17 mouse cellular contexts compared by ENCODE assay signal in the genomic region with DNA sequence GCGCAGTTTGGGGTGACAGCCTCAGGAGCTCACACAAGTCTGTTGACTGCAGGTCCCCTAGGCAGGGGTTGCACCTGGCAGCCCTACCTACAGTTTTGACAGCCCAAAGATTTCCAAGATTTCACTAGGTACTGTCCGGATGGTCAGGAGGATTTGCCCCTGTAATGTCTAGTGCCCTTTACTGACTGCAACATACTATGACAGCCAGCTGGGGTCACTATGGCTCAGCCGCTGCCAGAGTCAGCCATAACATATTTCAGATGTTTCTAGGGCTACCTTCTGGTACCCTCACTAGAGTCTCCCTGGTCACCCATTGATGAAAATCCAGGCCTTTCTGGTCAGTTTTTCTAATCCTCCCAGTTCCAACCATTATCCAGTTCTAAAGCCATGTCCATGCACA. TPM values are rescaled to one million over a fixed set of nuclear protein-coding genes. Genes with fewer than 3 reads are reported as not detected.
DNase-seq lines count a peak whose midpoint lies in the region; ATAC-seq and TF ChIP-seq lines count a peak whose summit lies in the region.
"Had no signal": no experiment of that assay in that cellular context is flagged by ENCODE, and none has a peak within 500 bp of the region (broad histone marks: within the 10 kb centered on the region; RNA-seq: fewer than 3 reads in every experiment).

No protein-coding gene starts in this region.

- H3K27me3 ChIP-seq in heart, postnatal 0 days (ENCODE audit: control insufficient read depth, insufficient read depth, low read length), result no peaks in the 10 kb centered on the region
- H3K27me3 ChIP-seq in stomach, postnatal 0 days (ENCODE audit: control insufficient read depth, insufficient read depth, low read length), result no peaks in the 10 kb centered on the region
- H3K27me3 ChIP-seq in forebrain, embryonic 12.5 days, result peaks cover 2% of the 10 kb centered on the region; the same call in 1 of the 2 replicates
- no peaks in the 10 kb centered on the region for H3K27me3 ChIP-seq in kidney, embryonic 15.5 days
- H3K27me3 ChIP-seq: limb, embryonic 12.5 days; stomach, embryonic 15.5 days had no signal

- H3K27ac ChIP-seq in heart, postnatal 0 days (ENCODE audit: low read depth), result no peak overlapping the region
- H3K27ac ChIP-seq in stomach, postnatal 0 days (replicated peaks), result no peak overlapping the region
- no peak overlapping the region for H3K27ac ChIP-seq in forebrain, embryonic 12.5 days
- H3K27ac ChIP-seq in kidney, embryonic 15.5 days, result no peak overlapping the region
- H3K27ac ChIP-seq: limb, embryonic 12.5 days; stomach, embryonic 15.5 days had no signal

- TF ChIP-seq POLR2A in brain, embryonic 14.5 days (IDR thresholded peaks at IDR 0.05; ENCODE audit: borderline replicate concordance, extremely low read depth, insufficient read depth, insufficient read length, poor library complexity, severe bottlenecking), result no peak

- H3K4me1 ChIP-seq in heart, postnatal 0 days (ENCODE audit: control insufficient read depth, insufficient read depth), result no peaks in the 10 kb centered on the region
- no peaks in the 10 kb centered on the region for H3K4me1 ChIP-seq in stomach, postnatal 0 days (replicated peaks; ENCODE audit: control insufficient read depth, insufficient read depth)
- no peaks in the 10 kb centered on the region for H3K4me1 ChIP-seq in forebrain, embryonic 12.5 days
- H3K4me1 ChIP-seq in kidney, embryonic 15.5 days, result no peaks in the 10 kb centered on the region
- H3K4me1 ChIP-seq: stomach, embryonic 15.5 days had no signal

- DNase-seq in heart, postnatal 0 days (ENCODE audit: low spot score), result peak; percentile 12
- no peak for DNase-seq in heart, adult 18-20 months
- DNase-seq in lung, postnatal 25 days (ENCODE audit: low spot score), result peak; percentile 3
- DNase-seq in lung, adult 18-20 months, result no peak
- no peak for DNase-seq in brain, embryonic 14.5 days (ENCODE audit: low read depth)
- no peak for DNase-seq in stomach, postnatal 0 days (ENCODE audit: low spot score)
- DNase-seq: cerebellum, postnatal 25 days; gastrocnemius, postnatal 25 days; right cerebral cortex, adult 18-20 months had no signal

- no peak overlapping the region for H3K9ac ChIP-seq in heart, postnatal 0 days (replicated peaks; ENCODE audit: low read depth, low read length)
- no peak overlapping the region for H3K9ac ChIP-seq in stomach, postnatal 0 days (ENCODE audit: low read length)
- no peak overlapping the region for H3K9ac ChIP-seq in forebrain, embryonic 12.5 days
- no peak overlapping the region for H3K9ac ChIP-seq in kidney, embryonic 15.5 days
- H3K9ac ChIP-seq: limb, embryonic 12.5 days; stomach, embryonic 15.5 days had no signal

- whole genome bisulfite sequencing in heart, postnatal 0 days, result 53% methylated on average over 3 of the region's 3 CpGs
- WGBS in stomach, postnatal 0 days, result 63% methylated on average over 3 of the region's 3 CpGs
- WGBS in forebrain, embryonic 12.5 days, result 66% methylated on average over 3 of the region's 3 CpGs
- WGBS in kidney, embryonic 15.5 days, result 60% methylated on average over 3 of the region's 3 CpGs

- peaks cover 9% of the 10 kb centered on the region for H3K36me3 ChIP-seq in heart, postnatal 0 days (replicated peaks; ENCODE audit: control insufficient read depth, insufficient read depth, low read length)
- H3K36me3 ChIP-seq in stomach, postnatal 0 days (ENCODE audit: control insufficient read depth, insufficient read depth, low read length), result peaks cover 5% of the 10 kb centered on the region; the same call in 1 of the 2 replicates
- peaks cover 13% of the 10 kb centered on the region for H3K36me3 ChIP-seq in forebrain, embryonic 12.5 days (replicated peaks)
- peaks cover 14% of the 10 kb centered on the region for H3K36me3 ChIP-seq in kidney, embryonic 15.5 days

- no peaks in the 10 kb centered on the region for H3K9me3 ChIP-seq in heart, postnatal 0 days (replicated peaks; ENCODE audit: control insufficient read depth, low read length)
- H3K9me3 ChIP-seq in stomach, postnatal 0 days (ENCODE audit: control insufficient read depth, low read length), result no peaks in the 10 kb centered on the region
- H3K9me3 ChIP-seq in forebrain, embryonic 12.5 days, result no peaks in the 10 kb centered on the region
- H3K9me3 ChIP-seq in kidney, embryonic 15.5 days (replicated peaks), result no peaks in the 10 kb centered on the region
- H3K9me3 ChIP-seq: limb, embryonic 12.5 days; megakaryocyte, embryonic 14.5 days; stomach, embryonic 15.5 days had no signal

- TF ChIP-seq EP300 in heart, postnatal 0 days (IDR thresholded peaks at IDR 0.05; ENCODE audit: low read depth), result no peak
- no peak for TF ChIP-seq EP300 in stomach, postnatal 0 days (optimal IDR thresholded peaks at IDR 0.05)

- H3K4me2 ChIP-seq in heart, postnatal 0 days (ENCODE audit: low read depth, low read length), result no peak overlapping the region
- no peak overlapping the region for H3K4me2 ChIP-seq in stomach, postnatal 0 days (replicated peaks; ENCODE audit: low read depth)
- H3K4me2 ChIP-seq in forebrain, embryonic 12.5 days, result no peak overlapping the region
- H3K4me2 ChIP-seq in kidney, embryonic 15.5 days, result no peak overlapping the region
- H3K4me2 ChIP-seq: limb, embryonic 12.5 days; stomach, embryonic 15.5 days had no signal

- TF ChIP-seq CTCF in heart, postnatal 0 days (IDR thresholded peaks at IDR 0.05; ENCODE audit: low read depth), result peak; percentile 52
- peak; percentile 21; the same call in 1 of the 2 replicates for TF ChIP-seq CTCF in brain, embryonic 14.5 days (IDR thresholded peaks at IDR 0.05; ENCODE audit: borderline replicate concordance, extremely low read depth, insufficient read depth, insufficient read length)
- TF ChIP-seq CTCF in stomach, postnatal 0 days (IDR thresholded peaks at IDR 0.05; ENCODE audit: low read depth), result peak; percentile 55

- ATAC-seq in heart, postnatal 0 days (ENCODE audit: insufficient read depth, low read depth), result no peak
- no peak for ATAC-seq in stomach, postnatal 0 days (ENCODE audit: low FRiP score, low TSS enrichment)
- no peak for ATAC-seq in forebrain, embryonic 12.5 days (ENCODE audit: low FRiP score)
- no peak for ATAC-seq in kidney, embryonic 15.5 days (replicated peaks; ENCODE audit: low FRiP score)

- no peak overlapping the region for H3K4me3 ChIP-seq in heart, postnatal 0 days (ENCODE audit: low read depth, low read length)
- H3K4me3 ChIP-seq in stomach, postnatal 0 days (ENCODE audit: low read depth, low read length), result no peak overlapping the region
- no peak overlapping the region for H3K4me3 ChIP-seq in forebrain, embryonic 12.5 days (replicated peaks)
- H3K4me3 ChIP-seq in kidney, embryonic 15.5 days (replicated peaks), result no peak overlapping the region
- H3K4me3 ChIP-seq: limb, embryonic 12.5 days; megakaryocyte, embryonic 14.5 days; stomach, embryonic 15.5 days had no signal

RNA-seq across cellular contexts. Expression of a gene that starts 8.4 kb away (rescaled TPM):
- total RNA-seq in heart, postnatal 0 days (2014; rRNA removed; ENCODE audit: low replicate concordance), result 1.6 and 9.0 TPM in 2 replicates
- polyA plus RNA-seq in heart, postnatal 0 days (2015; fragmentation: Nextera tagmentation; extraction: Ambion mirVana), result 2.4 and 4.0 TPM in 2 replicates
- 1 to 10 TPM; 1.1 to 2.3 TPM for total RNA-seq in heart, adult 18-20 months (2021)
- 1.9 and 3.6 TPM in 2 replicates for polyA plus RNA-seq in brain, embryonic 14.5 days (2012; rRNA removed)
- 2.8 and 3.8 TPM in 2 replicates for polyA plus RNA-seq in stomach, postnatal 0 days (2015; fragmentation: Nextera tagmentation; extraction: Ambion mirVana)
- 4.7 and 5.4 TPM in 2 replicates for polyA plus RNA-seq in forebrain, embryonic 12.5 days (2016; fragmentation: Nextera tagmentation; extraction: Ambion mirVana)
- 6.3 and 7.8 TPM in 2 replicates for polyA plus RNA-seq in kidney, embryonic 15.5 days (2015; fragmentation: Nextera tagmentation; extraction: Ambion mirVana)

RNA-seq across cellular contexts. Expression of a gene that starts 9.4 kb away (rescaled TPM):
- total RNA-seq in heart, postnatal 0 days (2014; rRNA removed; ENCODE audit: low replicate concordance), result 115 and 141 TPM in 2 replicates
- polyA plus RNA-seq in heart, postnatal 0 days (2015; fragmentation: Nextera tagmentation; extraction: Ambion mirVana), result 70.6 and 76.5 TPM in 2 replicates
- total RNA-seq in heart, adult 18-20 months (2021), result 10 to 100 TPM; 82.0 to 93.6 TPM
- polyA plus RNA-seq in brain, embryonic 14.5 days (2012; rRNA removed), result 27.8 and 61.1 TPM in 2 replicates
- 39.3 and 47.5 TPM in 2 replicates for polyA plus RNA-seq in stomach, postnatal 0 days (2015; fragmentation: Nextera tagmentation; extraction: Ambion mirVana)
- polyA plus RNA-seq in forebrain, embryonic 12.5 days (2016; fragmentation: Nextera tagmentation; extraction: Ambion mirVana), result 102 and 110 TPM in 2 replicates
- polyA plus RNA-seq in kidney, embryonic 15.5 days (2015; fragmentation: Nextera tagmentation; extraction: Ambion mirVana), result 85.1 and 96.1 TPM in 2 replicates

RNA-seq across cellular contexts. Expression of a gene that starts 16.2 kb away (rescaled TPM):
- not detected in 2 replicates for total RNA-seq in heart, postnatal 0 days (2014; rRNA removed; ENCODE audit: low replicate concordance)
- polyA plus RNA-seq in heart, postnatal 0 days (2015; fragmentation: Nextera tagmentation; extraction: Ambion mirVana), result not detected in 2 replicates
- total RNA-seq in heart, adult 18-20 months (2021), result not detected
- not detected in 2 replicates for polyA plus RNA-seq in brain, embryonic 14.5 days (2012; rRNA removed)
- polyA plus RNA-seq in stomach, postnatal 0 days (2015; fragmentation: Nextera tagmentation; extraction: Ambion mirVana), result not detected in 2 replicates
- polyA plus RNA-seq in forebrain, embryonic 12.5 days (2016; fragmentation: Nextera tagmentation; extraction: Ambion mirVana), result not detected in 2 replicates
- polyA plus RNA-seq in kidney, embryonic 15.5 days (2015; fragmentation: Nextera tagmentation; extraction: Ambion mirVana), result not detected in 2 replicates
- total RNA-seq: gastrocnemius, postnatal 25 days; layer of hippocampus, postnatal 10 days had no signal
- polyA plus RNA-seq: heart, embryonic 16.5 days; intestine, embryonic 14.5 days; limb, embryonic 12.5 days; stomach, embryonic 15.5 days had no signal

RNA-seq across cellular contexts. Expression of a gene that starts 36.8 kb away (rescaled TPM):
- total RNA-seq in heart, postnatal 0 days (2014; rRNA removed; ENCODE audit: low replicate concordance), result 5.1 and 6.3 TPM in 2 replicates
- 14.2 and 15.8 TPM in 2 replicates for polyA plus RNA-seq in heart, postnatal 0 days (2015; fragmentation: Nextera tagmentation; extraction: Ambion mirVana)
- 10 to 100 TPM; 15.7 to 17.6 TPM for total RNA-seq in heart, adult 18-20 months (2021)
- polyA plus RNA-seq in brain, embryonic 14.5 days (2012; rRNA removed), result 12.6 and 13.8 TPM in 2 replicates
- polyA plus RNA-seq in stomach, postnatal 0 days (2015; fragmentation: Nextera tagmentation; extraction: Ambion mirVana), result 15.9 and 16.0 TPM in 2 replicates
- 33.8 and 36.8 TPM in 2 replicates for polyA plus RNA-seq in forebrain, embryonic 12.5 days (2016; fragmentation: Nextera tagmentation; extraction: Ambion mirVana)
- polyA plus RNA-seq in kidney, embryonic 15.5 days (2015; fragmentation: Nextera tagmentation; extraction: Ambion mirVana), result 36.0 and 37.3 TPM in 2 replicates

RNA-seq across cellular contexts. Expression of a gene that starts 40.1 kb away (rescaled TPM):
- 708 and 711 TPM in 2 replicates for total RNA-seq in heart, postnatal 0 days (2014; rRNA removed; ENCODE audit: low replicate concordance)
- 356 and 359 TPM in 2 replicates for polyA plus RNA-seq in heart, postnatal 0 days (2015; fragmentation: Nextera tagmentation; extraction: Ambion mirVana)
- 100 to 1,000 TPM; 450 to 656 TPM for total RNA-seq in heart, adult 18-20 months (2021)
- 60.4 and 73.5 TPM in 2 replicates for polyA plus RNA-seq in brain, embryonic 14.5 days (2012; rRNA removed)
- polyA plus RNA-seq in stomach, postnatal 0 days (2015; fragmentation: Nextera tagmentation; extraction: Ambion mirVana), result 4.7 and 5.2 TPM in 2 replicates
- polyA plus RNA-seq in forebrain, embryonic 12.5 days (2016; fragmentation: Nextera tagmentation; extraction: Ambion mirVana), result 0.69 and 1.3 TPM in 2 replicates
- polyA plus RNA-seq in kidney, embryonic 15.5 days (2015; fragmentation: Nextera tagmentation; extraction: Ambion mirVana), result 1.6 and 2.2 TPM in 2 replicates
- total RNA-seq: gastrocnemius, postnatal 25 days had no signal

Comparison
In these comparisons a context has a peak if more than half of its experiments do, and no peak if none do; other contexts are left out.
1. DNase-seq: peak in heart, postnatal 0 days (single experiment) and lung, postnatal 25 days (single experiment); none in heart, adult 18-20 months (0 of 2), lung, adult 18-20 months (0 of 2), brain, embryonic 14.5 days (single experiment) and stomach, postnatal 0 days (single experiment).
2. Peak in every context shown above with its lines, with median percentiles within 50 percentile points of each other: CTCF ChIP-seq.